Mouse (Mus musculus) spleen, adult 12 weeks (tissue): ENCODE measurements around the gene Vmn1r177.
"Not testable (repeated sequence)": the region's sequence is repeated elsewhere in the genome, so short reads cannot be mapped to it uniquely, and the experiment has no call there.

Experiments used
- DNase-seq: peaks from one replicate; pipeline ENCODE4 v3.0.0; 2022; ENCODE audit warnings: low spot score

Vmn1r177 gene

DNA sequence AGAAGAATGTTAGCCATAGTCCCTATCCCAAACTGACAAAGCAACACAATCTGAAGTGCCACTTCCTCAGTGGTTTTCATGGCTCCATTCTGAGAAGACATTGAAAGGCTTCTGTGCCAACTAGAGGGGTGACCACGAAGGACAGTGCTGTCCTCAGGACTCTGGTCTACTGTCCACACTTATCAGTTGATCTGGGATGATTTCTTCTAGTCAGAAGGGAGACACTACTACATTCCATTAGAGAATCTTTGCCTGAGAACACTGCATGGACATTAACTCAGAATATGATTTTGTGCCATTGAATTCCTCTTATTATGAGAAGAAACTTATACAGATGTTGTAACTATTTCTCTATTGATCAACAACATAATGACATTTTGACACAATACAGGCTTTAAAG is at the start of gene Vmn1r177:
Gene Vmn1r177 (minus strand): TSS at position 101 of the 400 bp plus-strand sequence.
- not testable (repeated sequence) for DNase-seq

DNA sequence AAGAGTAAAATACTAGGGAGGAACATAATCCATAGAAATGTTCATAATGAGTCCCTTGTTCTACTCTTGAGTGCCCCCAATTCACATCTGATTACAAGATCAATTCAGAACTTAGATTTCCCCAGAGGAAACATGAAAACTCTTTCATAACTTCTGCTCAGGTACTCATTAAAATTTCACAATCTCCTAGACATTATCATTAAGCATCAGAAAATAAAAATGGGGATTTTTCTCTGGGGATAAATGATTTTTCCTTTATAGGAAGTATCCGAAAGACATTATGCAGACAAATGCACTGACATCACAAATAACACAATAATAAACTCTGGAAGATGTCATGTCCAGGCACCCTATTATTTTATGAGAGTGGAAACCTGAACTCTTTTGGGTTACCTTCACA is 25.5 kb upstream of the Vmn1r177 start, which contains the start of gene Vmn1r178:
Gene Vmn1r178 (plus strand): TSS at position 301 of the 400 bp plus-strand sequence.
- no peak for DNase-seq

DNA sequence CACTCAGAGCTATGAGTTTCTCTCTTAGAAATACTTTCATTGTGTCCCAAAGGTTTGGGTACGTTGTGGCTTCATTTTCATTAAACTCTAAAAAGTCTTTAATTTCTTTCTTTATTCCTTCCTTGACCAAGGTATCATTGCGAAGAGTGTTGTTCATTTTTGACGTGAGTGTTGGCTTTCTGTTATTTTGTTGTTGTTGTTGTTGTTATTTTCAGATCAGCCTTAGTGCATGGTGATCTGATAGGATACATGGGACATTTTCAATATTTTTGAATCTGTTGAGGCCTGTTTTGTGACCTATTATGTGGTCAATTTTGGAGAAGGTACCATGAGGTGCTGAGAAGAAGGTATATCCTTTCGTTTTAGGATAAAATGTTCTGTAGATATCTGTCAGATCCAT is 10.7 kb upstream of the Vmn1r177 start:
- DNase-seq = not testable (repeated sequence)

GRCm38 (mm10) chr7:23837272-23837671 is 29.0 kb downstream of the Vmn1r177 start, which contains the start of gene Vmn1r176:
Gene Vmn1r176, minus strand, starts transcription at chr7:23837372.
- DNase-seq = not testable (repeated sequence)
